8 mouse cellular contexts compared by ENCODE assay signal in the genomic region with DNA sequence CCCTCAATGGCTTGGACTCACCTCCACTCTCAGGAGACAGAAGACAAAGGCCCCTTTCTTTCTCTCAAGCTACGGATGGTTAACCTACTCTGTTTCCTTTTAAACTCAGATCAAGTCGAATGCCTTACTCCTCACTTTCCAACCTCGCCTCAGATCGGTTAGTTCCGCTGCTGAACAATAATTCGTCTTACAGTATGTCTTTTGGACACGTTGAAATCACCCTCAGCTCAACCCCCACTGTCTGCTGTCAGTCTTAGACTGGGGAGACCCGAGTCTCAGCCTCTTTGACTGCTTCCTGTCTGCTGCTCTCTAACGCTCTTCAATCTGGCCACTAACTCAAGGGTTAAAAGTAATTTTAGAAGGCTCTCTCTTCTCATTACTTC. TPM values are rescaled to one million over a fixed set of nuclear protein-coding genes. Genes with fewer than 3 reads are reported as not detected.
DNase-seq lines count a peak whose midpoint lies in the region; ATAC-seq and TF ChIP-seq lines count a peak whose summit lies in the region.

No protein-coding gene starts in this region.

- peak overlapping the region; percentile 78 for H3K4me3 ChIP-seq in left cerebral cortex, adult 2 months
- H3K4me3 ChIP-seq in embryonic facial prominence, embryonic 12.5 days = peak overlapping the region; percentile 65
- peak overlapping the region; percentile 89 for H3K4me3 ChIP-seq in hindbrain, embryonic 16.5 days (ENCODE audit: low read length)
- peak overlapping the region; percentile 70 for H3K4me3 ChIP-seq in midbrain, embryonic 15.5 days

- no peak for TF ChIP-seq CTCF in left cerebral cortex, adult 2 months (IDR thresholded peaks at IDR 0.05)

- DNase-seq in left cerebral cortex, adult 2 months (ENCODE audit: extremely low spot score in 1 of 2, low spot score in 2 of 2) = no peak
- no peak for DNase-seq in left cerebral cortex, adult 8-10 months (ENCODE audit: low spot score in 2 of 2)
- no peak for DNase-seq in gastrocnemius, postnatal 4 days (ENCODE audit: low spot score in 2 of 2)
- DNase-seq in cerebellum, adult 18-20 months = no peak
- DNase-seq in adrenal gland, postnatal 25 days = no peak

- ATAC-seq in embryonic facial prominence, embryonic 12.5 days (ENCODE audit: insufficient number of reproducible peaks, insufficient read depth, low FRiP score, low TSS enrichment) = no peak
- peak; percentile 41; the same call in 1 of the 2 replicates for ATAC-seq in hindbrain, embryonic 16.5 days
- peak; percentile 55 for ATAC-seq in midbrain, embryonic 15.5 days (replicated peaks)

- no peaks in the 10 kb centered on the region for H3K9me3 ChIP-seq in embryonic facial prominence, embryonic 12.5 days
- no peaks in the 10 kb centered on the region for H3K9me3 ChIP-seq in hindbrain, embryonic 16.5 days (ENCODE audit: control insufficient read depth, low read length)
- H3K9me3 ChIP-seq in midbrain, embryonic 15.5 days = no peaks in the 10 kb centered on the region

- peaks cover 16% of the 10 kb centered on the region for H3K4me1 ChIP-seq in embryonic facial prominence, embryonic 12.5 days
- peaks cover 16% of the 10 kb centered on the region for H3K4me1 ChIP-seq in hindbrain, embryonic 16.5 days (ENCODE audit: control insufficient read depth, insufficient read depth, low read depth, low read length)
- peaks cover 25% of the 10 kb centered on the region for H3K4me1 ChIP-seq in midbrain, embryonic 15.5 days

- intact Hi-C loops in left cerebral cortex, adult 2 months (cut with DNase I) = loop anchor here (2.0 kb wide), 1 partner anchor 110 kb away; no protein-coding TSS in a partner anchor

- H3K36me3 ChIP-seq in embryonic facial prominence, embryonic 12.5 days = no peaks in the 10 kb centered on the region
- H3K36me3 ChIP-seq in hindbrain, embryonic 16.5 days (ENCODE audit: control insufficient read depth, insufficient read depth, low read length) = no peaks in the 10 kb centered on the region
- H3K36me3 ChIP-seq in midbrain, embryonic 15.5 days (replicated peaks) = no peaks in the 10 kb centered on the region

- 5% methylated on average over 9 of the region's 9 CpGs for WGBS in embryonic facial prominence, embryonic 12.5 days
- 6% methylated on average over 9 of the region's 9 CpGs for WGBS in hindbrain, embryonic 16.5 days
- 8% methylated on average over 9 of the region's 9 CpGs for WGBS in midbrain, embryonic 15.5 days

- 0 out of 2 replicates have a peak, but pooled peaks cover 5% of the 10 kb centered on the region for H3K27me3 ChIP-seq in embryonic facial prominence, embryonic 12.5 days
- no peaks in the 10 kb centered on the region for H3K27me3 ChIP-seq in hindbrain, embryonic 16.5 days (replicated peaks; ENCODE audit: control insufficient read depth, insufficient read depth, low read length)
- no peaks in the 10 kb centered on the region for H3K27me3 ChIP-seq in midbrain, embryonic 15.5 days (replicated peaks)

- peak overlapping the region; percentile 93 for H3K27ac ChIP-seq in left cerebral cortex, adult 2 months
- peak overlapping the region; percentile 73 for H3K27ac ChIP-seq in embryonic facial prominence, embryonic 12.5 days
- peak overlapping the region; percentile 90 for H3K27ac ChIP-seq in hindbrain, embryonic 16.5 days (ENCODE audit: low read depth, low read length)
- peak overlapping the region; percentile 87 for H3K27ac ChIP-seq in midbrain, embryonic 15.5 days

- H3K4me2 ChIP-seq in embryonic facial prominence, embryonic 12.5 days (replicated peaks) = peak overlapping the region; percentile 92
- peak overlapping the region; percentile 70 for H3K4me2 ChIP-seq in hindbrain, embryonic 16.5 days (ENCODE audit: low read length)
- H3K4me2 ChIP-seq in midbrain, embryonic 15.5 days = peak overlapping the region; percentile 55

- no peak overlapping the region for H3K9ac ChIP-seq in embryonic facial prominence, embryonic 12.5 days
- H3K9ac ChIP-seq in hindbrain, embryonic 16.5 days (ENCODE audit: low read depth, low read length) = peak overlapping the region; percentile 89
- H3K9ac ChIP-seq in midbrain, embryonic 15.5 days = peak overlapping the region; percentile 12; the same call in 1 of the 2 replicates

RNA-seq across cellular contexts. Expression of a gene that starts 0.5 kb away (rescaled TPM):
- total RNA-seq in left cerebral cortex, adult 2 months (2021) = 10 to 100 TPM; 78.4 to 79.0 TPM
- 10 to 100 TPM; 60.5 to 73.8 (median 69.8) TPM for total RNA-seq in left cerebral cortex, adult 8-10 months (2022)
- 7.3 and 8.4 TPM in 2 replicates for polyA plus RNA-seq in embryonic facial prominence, embryonic 12.5 days (2016; fragmentation: Nextera tagmentation; extraction: Ambion mirVana)
- polyA plus RNA-seq in hindbrain, embryonic 16.5 days (2015; fragmentation: Nextera tagmentation; extraction: Ambion mirVana) = 24.7 and 27.9 TPM in 2 replicates
- polyA plus RNA-seq in midbrain, embryonic 15.5 days (2015; fragmentation: Nextera tagmentation; extraction: Ambion mirVana) = 28.7 and 33.0 TPM in 2 replicates
- total RNA-seq in gastrocnemius, postnatal 4 days (2021) = 1 to 10 TPM; 1.5 to 2.3 TPM
- total RNA-seq in adrenal gland, postnatal 25 days (2021) = 4.9 and 6.3 TPM in 2 replicates

RNA-seq across cellular contexts. Expression of a gene that starts 31.9 kb away (rescaled TPM):
- 1 to 10 TPM; 4.8 to 4.9 TPM for total RNA-seq in left cerebral cortex, adult 2 months (2021)
- total RNA-seq in left cerebral cortex, adult 8-10 months (2022) = 10 to 100 TPM; 12.4 to 15.1 (median 14.4) TPM
- 0.39 and 0.40 TPM in 2 replicates for polyA plus RNA-seq in embryonic facial prominence, embryonic 12.5 days (2016; fragmentation: Nextera tagmentation; extraction: Ambion mirVana)
- polyA plus RNA-seq in hindbrain, embryonic 16.5 days (2015; fragmentation: Nextera tagmentation; extraction: Ambion mirVana) = 0.17 and 0.30 TPM in 2 replicates
- polyA plus RNA-seq in midbrain, embryonic 15.5 days (2015; fragmentation: Nextera tagmentation; extraction: Ambion mirVana) = 0.11 and 0.22 TPM in 2 replicates
- under 1 TPM; 0.80 to 0.96 TPM for total RNA-seq in gastrocnemius, postnatal 4 days (2021)
- total RNA-seq in adrenal gland, postnatal 25 days (2021) = 3.8 and 6.3 TPM in 2 replicates
